In genomic region chr7:109519936-109520335, GRCm38 (mm10) we compare ENCODE assay signal across 7 mouse cellular contexts. TPM values are rescaled to one million over a fixed set of nuclear protein-coding genes. Genes with fewer than 3 reads are reported as not detected.
DNase-seq lines count a peak whose midpoint lies in the region; ATAC-seq and TF ChIP-seq lines count a peak whose summit lies in the region.

No protein-coding gene starts in this region.

- 2% methylated on average over 10 of the region's 10 CpGs for WGBS in lung, embryonic 14.5 days
- WGBS in embryonic facial prominence, embryonic 10.5 days, result 4% methylated on average over 10 of the region's 10 CpGs
- 3% methylated on average over 10 of the region's 10 CpGs for WGBS in intestine, embryonic 16.5 days
- WGBS in olfactory bulb, adult 2 months, result 6% methylated on average over 10 of the region's 10 CpGs

- H3K9me3 ChIP-seq in lung, embryonic 14.5 days (ENCODE audit: low read depth, low read length), result no peaks in the 10 kb centered on the region
- H3K9me3 ChIP-seq in embryonic facial prominence, embryonic 10.5 days, result no peaks in the 10 kb centered on the region
- no peaks in the 10 kb centered on the region for H3K9me3 ChIP-seq in intestine, embryonic 16.5 days (ENCODE audit: control insufficient read depth, low read length)

- intact Hi-C loops in left cerebral cortex, postnatal 25 days (cut with DNase I), result no loop called here

- DNase-seq in lung, embryonic 14.5 days, result peak; percentile 13
- no peak for DNase-seq in lung, adult 18-20 months
- peak; percentile 30 for DNase-seq in embryonic facial prominence, embryonic 10.5 days (ENCODE audit: low spot score)
- DNase-seq in right cerebral cortex, postnatal 36 days (ENCODE audit: low spot score in 2 of 2), result no peak
- no peak for DNase-seq in left cerebral cortex, postnatal 25 days (ENCODE audit: low spot score in 2 of 2)

- H3K9ac ChIP-seq in lung, embryonic 14.5 days, result peak overlapping the region; percentile 98
- peak overlapping the region; percentile 99 for H3K9ac ChIP-seq in intestine, embryonic 16.5 days (ENCODE audit: low read depth, low read length)

- H3K4me3 ChIP-seq in lung, embryonic 14.5 days (ENCODE audit: low read depth, low read length), result peak overlapping the region; percentile 98
- peak overlapping the region; percentile 99 for H3K4me3 ChIP-seq in embryonic facial prominence, embryonic 10.5 days
- peak overlapping the region; percentile 96 for H3K4me3 ChIP-seq in intestine, embryonic 16.5 days (ENCODE audit: low read length)
- H3K4me3 ChIP-seq in olfactory bulb, adult 2 months (ENCODE audit: insufficient read depth, low read depth, low read length), result peak overlapping the region; percentile 89

- peaks cover 51% of the 10 kb centered on the region for H3K36me3 ChIP-seq in lung, embryonic 14.5 days (ENCODE audit: insufficient read depth)
- peaks cover 52% of the 10 kb centered on the region for H3K36me3 ChIP-seq in embryonic facial prominence, embryonic 10.5 days (replicated peaks)
- H3K36me3 ChIP-seq in intestine, embryonic 16.5 days (ENCODE audit: control insufficient read depth, insufficient read depth, low read length), result peaks cover 18% of the 10 kb centered on the region

- H3K4me1 ChIP-seq in lung, embryonic 14.5 days (ENCODE audit: insufficient read depth), result peaks cover 14% of the 10 kb centered on the region; the same call in 1 of the 2 replicates
- peaks cover 34% of the 10 kb centered on the region for H3K4me1 ChIP-seq in embryonic facial prominence, embryonic 10.5 days
- H3K4me1 ChIP-seq in intestine, embryonic 16.5 days (ENCODE audit: control insufficient read depth, insufficient read depth, low read length), result peaks cover 22% of the 10 kb centered on the region
- H3K4me1 ChIP-seq in olfactory bulb, adult 2 months (ENCODE audit: control insufficient read depth, insufficient read depth, low read length), result peaks cover 2% of the 10 kb centered on the region; the same call in 1 of the 2 replicates

- H3K4me2 ChIP-seq in lung, embryonic 14.5 days, result peak overlapping the region; percentile 91
- H3K4me2 ChIP-seq in intestine, embryonic 16.5 days (ENCODE audit: low read depth, low read length), result peak overlapping the region; percentile 90

- ATAC-seq in lung, embryonic 14.5 days (ENCODE audit: insufficient read depth), result no peak
- no peak for ATAC-seq in intestine, embryonic 16.5 days

- no peak for TF ChIP-seq POLR2A in olfactory bulb, adult 2 months (IDR thresholded peaks at IDR 0.05; ENCODE audit: insufficient read depth, low read depth, low read length)

- peak overlapping the region; percentile 98 for H3K27ac ChIP-seq in lung, embryonic 14.5 days (ENCODE audit: low read depth)
- H3K27ac ChIP-seq in embryonic facial prominence, embryonic 10.5 days (replicated peaks), result peak overlapping the region; percentile 98
- H3K27ac ChIP-seq in intestine, embryonic 16.5 days (ENCODE audit: low read length), result peak overlapping the region; percentile 89
- H3K27ac ChIP-seq in olfactory bulb, adult 2 months (ENCODE audit: insufficient read depth, low read depth, low read length), result no peak overlapping the region

- no peaks in the 10 kb centered on the region for H3K27me3 ChIP-seq in lung, embryonic 14.5 days (ENCODE audit: insufficient read depth, low read length)
- H3K27me3 ChIP-seq in embryonic facial prominence, embryonic 10.5 days (replicated peaks; ENCODE audit: low read depth, poor library complexity, severe bottlenecking), result no peaks in the 10 kb centered on the region
- H3K27me3 ChIP-seq in intestine, embryonic 16.5 days (replicated peaks; ENCODE audit: control insufficient read depth, insufficient read depth, low read length), result no peaks in the 10 kb centered on the region

- no peak for TF ChIP-seq CTCF in lung, embryonic 14.5 days (IDR thresholded peaks at IDR 0.05; ENCODE audit: low read depth)
- no peak for TF ChIP-seq CTCF in olfactory bulb, adult 2 months (IDR thresholded peaks at IDR 0.05; ENCODE audit: insufficient read depth, low read depth, low read length)

RNA-seq across cellular contexts. Expression of gene Rpl27a, which starts 1.0 kb away (rescaled TPM):
- polyA plus RNA-seq in lung, embryonic 14.5 days (2014; fragmentation: Nextera tagmentation; extraction: Ambion mirVana), result 157 and 166 TPM in 2 replicates
- 132 and 136 TPM in 2 replicates for polyA plus RNA-seq in embryonic facial prominence, embryonic 10.5 days (2016; fragmentation: Nextera tagmentation; extraction: Ambion mirVana)
- 115 and 131 TPM in 2 replicates for polyA plus RNA-seq in intestine, embryonic 16.5 days (2015; fragmentation: Nextera tagmentation; extraction: Ambion mirVana)
- 653 TPM in 1 of 2 replicates, not detected in the other for polyA plus RNA-seq in olfactory bulb, adult 2 months (2012; ENCODE audit: insufficient read depth, insufficient read length, low replicate concordance, missing spikeins)
- total RNA-seq in left cerebral cortex, postnatal 25 days (2021), result 100 to 1,000 TPM; 122 to 132 TPM

RNA-seq across cellular contexts. Expression of gene Trim66, which starts 12.0 kb away (rescaled TPM):
- polyA plus RNA-seq in lung, embryonic 14.5 days (2014; fragmentation: Nextera tagmentation; extraction: Ambion mirVana), result 0.04 and 0.05 TPM in 2 replicates
- polyA plus RNA-seq in embryonic facial prominence, embryonic 10.5 days (2016; fragmentation: Nextera tagmentation; extraction: Ambion mirVana), result 0.15 and 0.22 TPM in 2 replicates
- polyA plus RNA-seq in intestine, embryonic 16.5 days (2015; fragmentation: Nextera tagmentation; extraction: Ambion mirVana), result 0.01 TPM in 1 of 2 replicates, not detected in the other
- polyA plus RNA-seq in olfactory bulb, adult 2 months (2012; ENCODE audit: insufficient read depth, insufficient read length, low replicate concordance, missing spikeins), result not detected in 2 replicates
- total RNA-seq in left cerebral cortex, postnatal 25 days (2021), result 10 to 100 TPM; 13.9 to 16.4 TPM

Comparison
In these comparisons a context has a peak if more than half of its experiments do, and no peak if none do; other contexts are left out.
1. DNase-seq: peak in lung, embryonic 14.5 days (single experiment) and embryonic facial prominence, embryonic 10.5 days (single experiment); none in lung, adult 18-20 months (0 of 2), right cerebral cortex, postnatal 36 days (0 of 2) and left cerebral cortex, postnatal 25 days (0 of 2).
2. Peak in every context shown above with its lines, with median percentiles within 50 percentile points of each other: H3K4me3 ChIP-seq.